Mouse (Mus musculus) liver, adult 2 months (tissue): ENCODE measurements around the gene Fer1l4. TPM values are rescaled to one million over a fixed set of nuclear protein-coding genes. Genes with fewer than 3 reads are reported as not detected.

ENCODE experiments used
- DNase-seq: peaks from one replicate; pipeline ENCODE4 v3.0.0-alpha.2; 2011; ENCODE audit warnings: low read depth, low spot score; ENCODE audit errors: extremely low read depth
- H3K27ac ChIP-seq: fragments of 200-500 bp; replicated peaks from 2 replicates; pipeline ENCODE4 v1.5.1; 2012; ENCODE audit warnings: low read depth, mild to moderate bottlenecking, control low read depth, inconsistent platforms, low read length; ENCODE audit not compliant: insufficient read depth
- H3K27me3 ChIP-seq: fragments of 200-500 bp; 2 replicates; pipeline ENCODE4 v1.6.1; 2012; ENCODE audit warnings: mild to moderate bottlenecking, moderate library complexity, low read length, inconsistent platforms; ENCODE audit not compliant: control insufficient read depth, insufficient read depth
- H3K36me3 ChIP-seq: fragments of 200-500 bp; 2 replicates; pipeline ENCODE4 v1.6.1; 2012; ENCODE audit warnings: low read length, inconsistent platforms; ENCODE audit not compliant: control insufficient read depth, insufficient read depth
- H3K4me1 ChIP-seq: fragments of 200-500 bp; 2 replicates; pipeline ENCODE4 v1.6.1; 2011; ENCODE audit warnings: low read length; ENCODE audit not compliant: control insufficient read depth, insufficient read depth
- H3K4me3 ChIP-seq: fragments of 200-500 bp; 2 replicates; pipeline ENCODE4 v1.5.1; 2011; ENCODE audit warnings: low read depth, mild to moderate bottlenecking, control low read depth, low read length, moderate library complexity; ENCODE audit not compliant: insufficient read depth
- H3K79me2 ChIP-seq: fragments of 200-500 bp; 2 replicates; pipeline ENCODE4 v1.6.1; 2012; ENCODE audit warnings: inconsistent platforms, mild to moderate bottlenecking, low read length, moderate library complexity; ENCODE audit not compliant: control insufficient read depth, insufficient read depth
- H3K9ac ChIP-seq: fragments of 200-500 bp; 2 replicates; pipeline ENCODE4 v1.6.1; 2012; ENCODE audit warnings: low read depth, mild to moderate bottlenecking, control low read depth, inconsistent platforms, low read length
- CTCF ChIP-seq: fragments of 200-500 bp; IDR thresholded peaks from 2 replicates; pipeline ENCODE4 v1.5.1; 2011; ENCODE audit warnings: low read depth, low read length, control low read depth
- POLR2A ChIP-seq: fragments of 200-500 bp; IDR thresholded peaks from 2 replicates; pipeline ENCODE4 v1.6.1; 2011; ENCODE audit warnings: low read length, control low read depth; ENCODE audit not compliant: insufficient read depth; ENCODE audit errors: extremely low read depth
- WGBS: fragments of 180-500 bp; shearing (Covaris S2); methylation state at CpG from one replicate; pipeline ENCODE4 v1.1.7; 2018; 5-methylcytosine and 5-hydroxymethylcytosine counted together
- polyA plus RNA-seq: library from polyadenylated mRNA; depleted of rRNA; stranded (reverse); fragments of >200 nt; gene quantifications from 2 replicates; pipeline ENCODE4 v1.2.3, GENCODE M21; 2012
- total RNA-seq: library from RNA; depleted of rRNA; stranded (reverse); fragments of >200 nt; gene quantifications from 2 replicates; pipeline ENCODE4 v1.2.3, GENCODE M21; 2014

Gene Fer1l4
- total and polyA plus RNA-seq, 2 experiments = 0.06 TPM; not detected in 1

GRCm38 (mm10) chr2:156039390-156039789 is 13.4 kb downstream of the Fer1l4 start:
- no peaks in the 10 kb centered on the region for H3K36me3 ChIP-seq
- WGBS = 85% methylated on average over 3 of the region's 3 CpGs

GRCm38 (mm10) chr2:156025482-156025881 is 27.3 kb downstream of the Fer1l4 start:
- Histone ChIP-seq H3K9ac (no peak overlapping the region), H3K27me3 (no peaks in the 10 kb centered on the region), H3K79me2 (no peaks in the 10 kb centered on the region), H3K4me3 (no peak overlapping the region), H3K4me1 (no peaks in the 10 kb centered on the region), H3K36me3 (no peaks in the 10 kb centered on the region), H3K27ac (no peak overlapping the region)
- TF ChIP-seq CTCF (no peak), POLR2A (no peak)
- peak; percentile 56 for DNase-seq

More at GRCm38 (mm10) chr2:156039390-156039789, 13.4 kb downstream of the Fer1l4 start:
- Histone ChIP-seq H3K4me3 (no peak overlapping the region), H3K9ac (no peak overlapping the region), H3K79me2 (no peaks in the 10 kb centered on the region), H3K27ac (no peak overlapping the region), H3K27me3 (no peaks in the 10 kb centered on the region), H3K4me1 (no peaks in the 10 kb centered on the region)
- no peak for DNase-seq
- TF ChIP-seq POLR2A (no peak), CTCF (no peak)

GRCm38 (mm10) chr2:156021765-156022164 is 31.0 kb downstream of the Fer1l4 start:
- TF ChIP-seq CTCF (no peak), POLR2A (no peak)
- Histone ChIP-seq H3K27ac (no peak overlapping the region), H3K9ac (no peak overlapping the region), H3K36me3 (peaks cover 2% of the 10 kb centered on the region; the same call in 1 of the 2 replicates), H3K4me1 (no peaks in the 10 kb centered on the region), H3K79me2 (no peaks in the 10 kb centered on the region), H3K27me3 (no peaks in the 10 kb centered on the region), H3K4me3 (no peak overlapping the region)
- DNase-seq = no peak
- WGBS = 80% methylated on average over 2 of the region's 2 CpGs

- Histone ChIP-seq H3K79me2 (no peaks in the 10 kb centered on the region), H3K27me3 (no peaks in the 10 kb centered on the region), H3K4me3 (no peak overlapping the region), H3K27ac (no peak overlapping the region), H3K36me3 (peaks cover 3% of the 10 kb centered on the region; the same call in 1 of the 2 replicates), H3K4me1 (no peaks in the 10 kb centered on the region), H3K9ac (no peak overlapping the region)
- TF ChIP-seq CTCF (no peak), POLR2A (no peak)
- DNase-seq = no peak
- WGBS = 92% methylated on average over 8 of the region's 8 CpGs
Observed at GRCm38 (mm10) chr2:156021219-156021618, 31.5 kb downstream of the Fer1l4 start.

GRCm38 (mm10) chr2:156018106-156018505 is 34.6 kb downstream of the Fer1l4 start:
- Histone ChIP-seq H3K27me3 (no peaks in the 10 kb centered on the region), H3K27ac (no peak overlapping the region), H3K36me3 (peaks cover 15% of the 10 kb centered on the region; the same call in 1 of the 2 replicates), H3K4me3 (no peak overlapping the region), H3K79me2 (no peaks in the 10 kb centered on the region), H3K9ac (no peak overlapping the region), H3K4me1 (no peaks in the 10 kb centered on the region)
- TF ChIP-seq POLR2A = no peak
- TF ChIP-seq CTCF = no peak
- 80% methylated on average over 3 of the region's 3 CpGs for WGBS
- no peak for DNase-seq

GRCm38 (mm10) chr2:156007888-156008532 is 44.7 kb downstream of the Fer1l4 start, which contains the start of the genes 6430550D23Rik and Ergic3:
TSS of gene 6430550D23Rik (minus strand) at chr2:156007977.
TSS of gene Ergic3 (plus strand) at chr2:156008045.
- Histone ChIP-seq H3K79me2 (no peaks in the 10 kb centered on the region), H3K36me3 (peaks cover 5% of the 10 kb centered on the region), H3K4me3 (peak within 1 kb of the TSS; percentile 82), H3K9ac (peak within 1 kb of the TSS; percentile 81), H3K27ac (peak within 1 kb of the TSS; percentile 92), H3K4me1 (no peaks in the 10 kb centered on the region; the same call in none of the 2 replicates), H3K27me3 (no peaks in the 10 kb centered on the region)
- DNase-seq = peak; percentile 97
- WGBS = under 1% methylated on average over 45 of the region's 45 CpGs
- TF ChIP-seq POLR2A (peak; percentile 13; the same call in 1 of the 2 replicates), CTCF (no peak)
